Mouse (Mus musculus): ENCODE data around the gene Armh3.

Armh3 gene

DNA sequence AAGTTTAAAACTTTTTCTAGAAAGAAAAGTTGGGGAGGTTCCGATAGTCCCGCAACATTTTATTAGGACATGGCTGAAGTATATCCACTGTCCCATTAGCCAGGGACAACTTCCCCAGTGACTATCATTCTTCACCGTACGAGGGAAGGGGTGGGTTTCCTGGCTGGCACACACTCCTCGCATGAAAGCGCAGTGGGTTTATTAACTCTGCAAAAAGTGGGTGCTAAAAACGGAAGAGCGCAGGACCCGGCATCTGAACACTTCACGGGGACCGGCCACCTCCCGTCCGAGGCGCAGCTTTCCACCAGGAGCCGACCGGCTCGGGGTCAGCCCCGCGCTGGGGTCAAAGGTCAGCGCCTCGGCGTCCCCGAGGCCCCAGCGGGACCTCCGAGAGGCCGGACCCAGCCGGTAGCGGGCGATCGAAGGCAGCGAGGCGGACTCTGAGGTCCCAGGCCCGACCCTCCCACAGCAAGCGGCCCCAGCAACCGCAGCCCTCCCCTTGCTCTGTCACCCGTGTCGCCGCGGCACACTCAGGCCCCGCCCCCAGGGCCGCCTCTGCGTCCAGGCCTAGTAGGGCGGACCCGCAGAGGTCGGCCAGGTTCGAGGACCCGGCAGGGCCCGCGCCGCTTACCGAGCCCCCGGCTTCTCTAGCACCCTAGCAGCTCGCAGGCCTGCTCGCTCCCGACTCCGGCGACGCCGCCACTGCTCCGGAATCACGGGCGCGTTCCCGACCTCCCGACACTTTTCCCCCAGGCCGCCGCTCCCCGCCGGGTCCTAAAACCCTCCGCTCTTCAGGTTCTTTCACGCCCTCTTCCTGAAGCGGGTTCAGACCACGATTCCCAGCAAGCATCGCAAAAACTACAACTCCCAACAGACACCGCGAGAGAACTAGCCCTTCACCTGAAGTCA lies at the start of gene Armh3:
TSS of gene Armh3 (minus strand) at position 704 of the 909 bp plus-strand sequence.
- DNase-seq (ENCODE audit: low spot score) = peak; percentile 84

DNA sequence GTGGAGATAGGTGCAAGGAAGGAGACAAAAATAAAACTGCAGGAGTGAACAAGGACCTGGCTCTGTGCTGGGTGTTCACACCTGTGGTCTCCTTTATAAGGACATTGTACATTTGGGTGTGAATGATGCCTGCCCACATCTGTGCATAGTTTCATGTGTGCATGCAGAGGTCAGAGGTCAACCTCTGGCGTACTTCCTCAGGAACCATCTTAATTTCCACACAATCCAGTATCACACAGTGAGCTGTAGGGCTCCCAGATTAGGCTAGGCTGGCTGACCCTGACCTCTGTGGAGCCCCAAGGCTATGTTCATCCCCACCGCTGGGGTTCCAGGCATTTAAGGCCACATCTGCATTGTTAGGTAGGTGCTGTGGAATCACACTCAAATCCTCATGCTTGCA lies 49.1 kb upstream of the Armh3 start:
- no peak for DNase-seq (ENCODE audit: low spot score)

DNA sequence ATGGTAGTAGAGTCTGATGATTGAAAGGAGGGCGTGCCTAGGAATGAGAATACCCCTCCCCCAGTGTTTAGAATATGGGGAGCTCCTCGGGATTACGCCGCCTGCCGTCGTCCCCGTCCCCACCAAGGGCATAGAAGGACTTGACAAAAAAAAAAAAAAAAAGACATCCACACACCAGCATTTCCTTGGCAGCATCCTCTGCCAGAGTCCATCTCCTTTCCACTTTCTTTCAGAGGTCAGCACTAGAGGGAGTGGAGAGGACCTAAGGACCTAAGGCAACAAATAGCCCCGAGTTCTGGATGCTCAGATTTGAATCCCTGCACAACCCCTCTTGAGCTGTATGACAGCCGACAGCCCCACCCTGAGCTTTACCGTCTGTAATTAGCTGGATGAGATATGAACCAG lies 48.3 kb upstream of the Armh3 start:
- no peak for DNase-seq (ENCODE audit: low spot score)

DNA sequence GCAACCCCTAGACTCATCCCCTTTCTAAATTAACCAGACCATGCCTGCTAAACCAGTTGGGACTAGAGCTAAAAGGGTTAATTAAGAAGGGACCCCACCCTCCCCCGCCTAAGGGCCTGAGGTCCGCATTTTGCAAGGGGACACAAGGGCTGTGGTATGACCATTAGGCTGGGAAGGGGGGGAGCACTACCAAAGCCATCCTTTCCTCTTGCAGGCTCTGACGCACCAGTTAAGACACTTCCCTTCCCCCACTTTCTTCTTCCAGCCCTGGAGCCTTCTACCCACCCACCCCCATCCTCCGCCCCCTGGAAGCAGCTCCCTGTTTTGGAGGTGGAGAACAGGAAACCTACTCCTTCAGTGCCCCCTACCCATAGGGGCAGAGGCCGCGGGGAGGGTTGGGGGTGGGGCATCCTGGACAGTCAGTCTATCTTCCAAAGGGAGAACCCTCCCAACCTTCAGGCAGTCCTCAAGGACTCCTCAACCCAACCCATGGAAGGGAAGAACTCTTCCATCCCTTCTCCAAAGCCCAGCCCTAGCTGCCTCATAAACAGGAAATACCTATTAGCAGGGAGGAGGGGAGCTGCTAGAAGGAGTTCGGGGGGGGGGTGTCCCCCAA lies 47.5 kb upstream of the Armh3 start:
- no peak for DNase-seq (ENCODE audit: low spot score)

DNA sequence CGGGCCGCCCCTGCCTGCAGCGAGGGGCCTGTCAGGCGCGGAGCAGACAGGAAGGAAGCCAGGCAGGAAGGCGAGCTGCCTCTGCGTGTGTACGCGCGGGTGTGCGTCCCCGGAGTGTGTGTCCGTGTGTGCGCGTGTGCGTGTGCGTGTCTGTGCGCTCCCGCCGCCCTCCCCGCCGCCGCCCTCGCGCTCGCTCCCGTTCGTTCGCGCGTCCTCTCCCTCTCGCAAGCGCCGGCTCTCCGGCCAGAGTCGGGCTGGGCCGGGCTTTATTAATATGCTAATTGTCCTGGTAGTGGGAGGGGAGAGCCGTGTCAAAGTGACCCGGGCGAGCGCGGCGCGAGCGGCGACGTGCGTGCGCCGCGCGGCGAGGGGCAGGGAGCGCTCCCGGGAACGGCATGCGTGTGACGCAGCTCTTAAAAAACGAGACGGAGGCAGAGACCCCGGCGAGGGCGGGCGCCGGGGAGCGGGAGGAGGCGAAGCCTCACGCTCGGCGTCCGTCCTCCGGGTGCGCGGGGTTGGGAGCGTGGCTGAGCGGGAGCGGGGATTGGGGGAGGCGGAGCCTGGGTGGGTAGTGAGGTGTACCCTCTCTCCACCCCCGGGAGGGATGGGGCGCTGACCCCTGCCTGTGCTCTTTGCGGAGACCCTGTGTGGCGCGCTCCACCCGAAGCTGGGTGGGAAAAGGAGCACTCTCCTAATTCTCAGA lies 46.9 kb upstream of the Armh3 start, which contains the start of gene Ldb1:
TSS of gene Ldb1 (minus strand) at position 222 of the 703 bp plus-strand sequence.
- peak; percentile 74 for DNase-seq (ENCODE audit: low spot score)

DNA sequence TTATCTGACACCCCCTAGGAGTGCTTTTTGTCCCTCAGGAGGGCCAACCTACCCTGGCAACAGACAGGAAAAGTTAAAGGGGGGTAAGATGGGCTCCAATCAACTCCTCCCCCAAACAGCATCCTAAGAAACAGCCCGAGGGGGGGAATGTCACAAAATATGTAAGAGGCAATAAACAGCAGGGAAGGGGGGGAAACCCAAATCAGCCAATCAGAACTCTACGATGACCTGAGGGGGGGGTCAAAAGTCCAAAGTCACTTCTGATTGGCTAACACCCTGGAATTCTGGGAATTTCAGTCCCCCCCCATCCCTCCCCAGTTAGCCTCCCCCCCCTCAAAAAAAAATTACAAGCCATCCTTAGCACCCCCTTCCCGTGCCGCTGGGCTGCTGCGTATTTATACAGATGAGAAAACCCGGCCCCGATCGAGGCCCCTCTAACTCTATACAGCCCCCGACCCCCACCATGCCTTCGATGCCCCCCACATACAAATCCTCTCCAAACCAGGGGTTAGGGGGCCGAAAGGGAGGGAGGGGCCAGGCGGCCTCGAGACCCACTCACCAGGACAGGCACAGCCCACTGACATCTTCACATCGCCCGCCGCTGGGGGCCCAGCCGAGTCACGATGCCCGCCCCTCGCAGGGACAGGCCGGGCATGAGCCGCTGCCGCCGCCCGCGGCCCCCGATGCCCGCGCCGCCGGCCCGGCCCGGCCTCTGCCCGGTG lies 46.1 kb upstream of the Armh3 start, which contains the start of gene Pprc1:
TSS of gene Pprc1 (plus strand) at position 616 of the 722 bp plus-strand sequence.
- DNase-seq (ENCODE audit: low spot score) = no peak

DNA sequence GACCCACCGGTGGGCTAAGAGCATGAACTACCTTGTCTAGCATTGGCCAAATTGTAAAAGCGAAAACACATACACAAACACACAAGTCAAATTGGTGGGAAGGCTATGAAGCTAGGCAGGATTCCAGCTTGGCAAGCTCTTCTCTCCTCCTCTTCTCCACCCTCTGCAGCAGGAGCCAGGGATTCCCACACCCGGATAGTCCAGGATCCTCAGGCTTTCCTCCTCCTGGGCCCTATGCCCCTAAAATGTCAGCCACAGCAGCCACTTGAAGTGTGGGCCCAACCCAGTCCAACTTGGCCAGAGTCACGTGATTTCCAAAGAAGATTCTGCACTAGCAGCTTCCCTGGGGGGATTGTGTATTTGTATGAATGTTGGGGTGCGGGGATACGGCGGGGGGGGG lies 45.1 kb upstream of the Armh3 start:
- no peak for DNase-seq (ENCODE audit: low spot score)

DNA sequence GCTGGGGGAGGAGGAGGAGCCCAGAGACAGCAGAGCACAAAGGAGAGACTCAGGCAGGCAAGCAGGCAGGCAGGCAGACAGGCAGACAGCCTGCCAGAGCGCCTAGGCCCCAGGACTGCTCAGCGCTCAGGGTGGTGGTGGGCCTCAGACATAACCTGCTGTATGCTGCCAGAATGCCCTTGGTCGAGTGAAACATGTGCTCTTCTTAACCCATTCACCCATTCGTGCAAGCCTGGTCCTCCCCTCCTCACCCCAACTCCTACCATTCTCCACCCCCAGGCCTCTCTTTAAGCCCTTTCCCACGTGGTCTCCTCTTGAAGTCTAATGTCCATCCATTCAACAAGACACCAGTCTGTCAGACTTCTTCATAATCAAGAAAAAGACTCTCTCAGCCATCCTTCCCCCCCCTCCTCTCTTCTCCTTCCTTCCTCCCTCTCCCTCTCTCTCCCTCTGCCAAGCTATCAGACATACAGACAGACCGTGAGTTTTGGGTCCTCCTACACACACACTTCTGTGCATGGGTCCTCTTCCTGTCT lies 44.3 kb upstream of the Armh3 start:
- DNase-seq (ENCODE audit: low spot score) = no peak

DNA sequence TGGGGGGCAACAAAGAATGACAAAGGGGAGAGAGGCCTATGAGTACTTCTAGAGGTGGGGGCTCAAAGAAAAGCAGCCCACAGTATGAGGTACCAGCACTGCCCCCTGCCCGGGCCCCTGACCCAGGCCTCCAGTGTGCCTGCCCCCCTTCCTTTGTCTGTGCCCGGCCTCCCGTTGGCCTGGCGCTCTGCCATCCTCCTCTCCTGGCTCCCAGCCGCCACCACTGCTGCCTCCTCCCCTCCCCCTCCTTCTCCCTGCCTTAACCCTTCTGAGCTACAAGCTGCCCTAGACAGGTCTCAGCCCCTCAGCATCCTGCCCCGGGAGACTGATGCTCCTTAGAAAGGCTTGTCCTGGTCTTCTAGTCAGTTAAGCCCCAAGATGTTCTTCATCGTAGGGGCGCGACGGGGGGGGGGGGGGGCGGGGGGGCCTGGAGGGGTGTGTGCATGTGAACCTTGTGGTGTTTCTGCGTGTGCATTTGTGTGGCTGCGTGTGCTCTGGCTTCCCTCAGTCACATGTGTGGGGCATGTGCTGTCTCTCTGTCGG lies 43.7 kb upstream of the Armh3 start:
- no peak for DNase-seq (ENCODE audit: low spot score)

DNA sequence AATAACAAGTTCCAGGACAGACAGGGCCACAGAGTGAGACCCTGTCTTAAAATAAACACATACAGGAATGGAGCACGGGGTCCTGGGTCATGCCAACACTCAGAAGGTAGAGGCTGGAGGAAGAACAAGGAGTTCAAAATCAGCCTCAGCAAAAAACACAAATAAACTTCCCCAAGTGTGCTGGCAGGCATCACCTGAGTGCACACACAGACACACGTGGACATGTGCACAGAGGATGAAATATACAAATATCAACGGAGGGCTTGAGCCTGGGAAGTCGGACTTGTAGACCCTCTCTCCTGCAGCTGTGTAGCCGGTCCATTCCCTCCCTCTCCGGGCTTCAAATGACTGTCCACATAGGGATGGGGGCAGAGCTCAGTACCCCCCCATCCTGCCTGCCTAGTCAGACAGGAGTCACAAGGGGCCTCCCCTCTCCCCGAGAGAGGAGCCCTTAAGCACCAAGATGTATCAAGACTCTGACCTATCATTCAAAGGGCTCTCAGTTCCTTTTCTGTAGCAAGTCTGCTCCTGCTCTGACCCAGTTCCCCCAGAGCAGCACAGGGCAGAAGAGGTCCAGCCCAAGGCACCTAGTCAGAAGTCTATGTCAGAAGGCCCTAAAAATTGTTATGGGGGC lies 43.1 kb upstream of the Armh3 start:
- DNase-seq (ENCODE audit: low spot score) = no peak

DNA sequence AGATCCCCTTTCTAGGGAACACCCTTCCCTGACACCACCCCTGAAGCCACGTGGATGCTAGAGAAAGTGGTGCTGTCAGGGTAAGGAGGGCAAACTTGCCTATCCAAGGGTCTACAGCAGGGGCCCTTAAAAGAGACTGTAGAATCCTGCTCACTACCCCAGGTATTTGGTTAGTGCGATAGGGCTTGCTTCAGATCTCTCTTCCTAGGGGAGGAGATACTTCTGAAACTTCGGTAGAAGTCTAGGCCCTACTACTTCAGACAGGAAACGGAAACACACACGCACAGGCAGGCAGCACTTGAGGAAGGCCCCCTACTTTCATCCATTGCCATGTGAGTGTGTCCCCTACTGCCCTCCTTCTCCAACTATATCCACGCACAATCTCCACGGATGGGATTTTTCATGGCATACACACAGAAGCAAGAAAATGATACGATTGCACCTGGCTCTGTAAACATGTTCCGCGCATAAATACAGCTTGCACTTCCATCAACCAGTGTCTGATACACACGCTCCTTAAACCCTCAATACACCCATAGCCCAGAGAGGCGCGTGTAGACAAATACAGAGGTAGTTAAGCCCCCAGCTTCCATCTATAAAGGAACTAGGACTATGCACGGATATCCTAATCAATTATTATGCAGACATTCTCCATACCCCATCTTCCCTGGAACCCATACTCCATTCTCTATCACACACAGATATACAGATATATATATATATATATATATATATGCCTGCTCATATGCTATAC lies 42.0 kb upstream of the Armh3 start:
- no peak for DNase-seq (ENCODE audit: low spot score)

DNA sequence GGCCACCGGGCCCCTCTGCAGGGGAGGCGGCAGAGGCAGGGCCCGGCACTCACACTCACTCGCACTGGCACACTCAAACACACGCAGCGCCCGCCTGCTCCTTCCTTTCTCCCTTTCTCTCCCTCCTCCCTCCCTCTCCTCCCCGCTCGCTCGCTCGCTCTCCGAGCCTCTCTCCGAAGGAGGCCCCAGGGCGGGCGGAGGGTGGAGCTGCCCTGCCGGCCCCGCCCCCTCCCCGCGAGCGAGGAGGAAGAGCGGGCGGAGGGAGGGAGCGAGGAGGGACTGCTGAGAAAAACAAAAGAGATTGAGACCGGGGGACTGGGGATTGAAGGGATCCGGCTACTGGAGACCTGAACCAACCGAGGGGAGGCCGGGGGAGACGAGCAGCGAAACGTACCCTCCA lies 41.2 kb upstream of the Armh3 start:
- DNase-seq (ENCODE audit: low spot score) = no peak

DNA sequence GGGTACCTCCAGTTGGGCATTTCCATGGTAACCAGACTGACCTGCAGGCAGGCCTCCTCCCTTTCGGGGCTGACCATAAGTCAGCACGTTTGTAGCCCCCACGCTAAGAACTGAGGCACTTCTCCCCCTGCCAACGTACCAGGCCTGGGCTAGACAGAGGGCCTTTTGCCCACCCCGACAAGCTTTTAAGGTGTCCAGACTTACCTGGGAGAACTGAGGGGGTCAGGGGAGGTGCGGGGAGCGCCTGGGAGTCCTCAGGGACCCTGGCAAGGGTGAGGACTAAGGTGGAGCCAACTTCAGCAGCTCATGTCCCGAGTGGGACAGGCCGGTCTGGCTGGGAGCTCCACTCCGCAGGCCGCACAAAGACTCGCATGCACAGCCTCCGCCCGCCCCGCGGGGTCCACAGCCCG lies 40.6 kb upstream of the Armh3 start:
- DNase-seq (ENCODE audit: low spot score) = no peak

DNA sequence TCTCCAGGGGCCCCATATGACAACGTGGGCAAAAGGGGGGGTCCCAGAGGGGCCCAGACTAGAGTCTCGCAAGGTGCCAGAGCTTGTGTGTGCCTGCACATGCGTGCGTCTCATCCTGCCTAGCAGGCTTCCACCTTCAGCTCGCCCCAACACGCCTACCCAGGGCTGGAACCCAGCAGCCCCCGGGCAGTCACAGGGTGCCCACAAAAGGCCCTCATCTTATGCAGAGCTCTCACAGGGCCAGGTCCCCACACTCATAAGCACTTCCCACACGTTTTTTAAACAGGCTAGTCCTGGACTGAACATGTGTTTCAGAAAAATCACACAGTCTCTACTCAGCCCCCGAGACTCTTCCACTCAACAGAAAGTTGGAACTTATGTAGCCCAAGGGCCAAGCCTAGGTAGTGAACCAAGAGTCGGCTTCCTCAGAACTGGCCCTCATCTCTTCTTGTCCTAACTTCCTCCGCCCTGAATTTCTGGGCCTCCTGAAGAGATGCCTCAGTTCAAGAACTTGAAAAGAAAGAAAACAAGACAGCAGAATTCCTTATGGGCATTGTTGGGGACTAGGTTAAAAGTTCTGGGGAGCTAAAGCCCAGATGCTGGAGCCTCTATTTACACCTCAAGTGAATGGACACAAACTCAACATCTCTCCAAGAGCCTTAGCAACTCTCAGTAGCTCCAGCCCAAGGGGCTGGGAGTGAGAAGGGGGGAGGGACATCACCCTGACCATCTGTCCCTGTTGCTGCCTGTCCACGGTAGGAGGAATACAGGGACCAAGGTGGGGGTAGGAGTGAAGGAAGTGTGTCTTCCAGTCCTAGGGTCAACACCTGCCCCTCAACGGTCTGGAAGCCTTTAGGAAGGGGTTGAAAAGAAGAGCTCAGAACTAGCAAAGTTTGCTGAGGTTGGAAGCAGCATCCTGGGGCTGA lies 39.9 kb upstream of the Armh3 start:
- no peak for DNase-seq (ENCODE audit: low spot score)

DNA sequence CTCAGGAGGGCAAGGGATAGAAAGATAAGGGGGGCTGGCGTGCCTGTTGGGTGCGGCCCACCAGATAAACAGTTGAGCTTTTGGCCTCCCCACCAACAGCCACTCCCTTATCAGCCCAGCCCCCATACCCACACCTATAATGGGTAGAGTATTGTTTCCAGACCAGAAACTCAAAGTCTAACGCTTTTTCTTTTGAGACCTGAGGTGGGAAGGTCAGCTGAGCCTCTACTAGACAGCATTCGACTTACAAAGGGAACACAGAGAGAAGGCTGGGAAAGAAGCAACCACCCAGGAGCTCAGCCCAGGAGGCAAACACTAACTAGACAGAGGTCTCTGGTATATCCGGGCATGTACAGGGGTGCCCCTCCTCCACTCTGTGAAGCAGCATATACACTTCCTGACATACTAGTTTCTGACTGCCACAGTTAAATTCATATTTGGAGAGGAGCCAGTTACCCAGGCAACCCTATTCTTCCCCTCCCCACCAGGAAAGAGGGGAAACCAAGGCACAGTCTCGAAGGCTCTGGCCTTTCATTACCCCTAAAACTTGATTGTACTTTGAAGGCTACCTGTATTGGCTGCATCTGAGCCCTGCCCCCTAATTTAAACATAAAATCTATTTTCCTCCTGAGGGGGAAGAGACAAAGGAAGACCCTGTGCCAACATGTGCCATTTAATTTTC lies 39.1 kb upstream of the Armh3 start:
- DNase-seq (ENCODE audit: low spot score) = no peak

DNA sequence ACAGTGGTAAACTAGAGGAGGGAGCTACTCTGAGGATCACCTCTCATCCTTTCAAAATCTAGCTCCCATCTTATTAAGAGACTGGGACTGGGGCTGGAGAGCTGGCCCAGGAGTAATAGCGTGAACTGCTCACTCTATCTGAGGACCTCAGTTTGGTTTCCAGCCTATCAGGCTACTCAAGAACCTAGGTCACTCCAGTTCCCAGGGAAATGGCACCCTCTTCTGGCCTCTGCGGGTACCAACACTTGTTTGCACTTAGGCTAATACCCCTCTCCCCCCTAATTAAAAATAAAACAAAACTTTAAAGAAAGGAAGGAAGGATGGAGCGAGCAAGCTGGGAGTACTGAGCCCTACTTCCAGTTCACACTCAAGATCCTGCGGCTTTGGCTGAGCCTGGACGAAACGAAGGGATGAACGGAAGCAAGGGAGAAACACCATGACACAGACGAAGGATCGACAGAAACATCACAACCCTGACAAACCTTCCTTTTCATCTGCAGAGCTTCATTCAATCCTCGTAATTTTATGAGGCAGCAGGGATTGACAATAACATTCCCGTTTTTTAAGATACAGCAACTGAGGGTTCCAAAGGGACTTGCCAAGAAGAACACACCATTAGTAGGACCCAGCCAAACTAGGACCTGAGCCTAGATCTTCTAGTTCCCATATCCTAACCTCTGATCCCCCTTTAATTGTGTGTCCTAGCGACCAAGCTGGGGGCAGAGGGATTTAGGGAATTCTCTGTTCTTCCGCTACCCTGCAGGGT lies 38.4 kb upstream of the Armh3 start:
- DNase-seq (ENCODE audit: low spot score) = no peak

DNA sequence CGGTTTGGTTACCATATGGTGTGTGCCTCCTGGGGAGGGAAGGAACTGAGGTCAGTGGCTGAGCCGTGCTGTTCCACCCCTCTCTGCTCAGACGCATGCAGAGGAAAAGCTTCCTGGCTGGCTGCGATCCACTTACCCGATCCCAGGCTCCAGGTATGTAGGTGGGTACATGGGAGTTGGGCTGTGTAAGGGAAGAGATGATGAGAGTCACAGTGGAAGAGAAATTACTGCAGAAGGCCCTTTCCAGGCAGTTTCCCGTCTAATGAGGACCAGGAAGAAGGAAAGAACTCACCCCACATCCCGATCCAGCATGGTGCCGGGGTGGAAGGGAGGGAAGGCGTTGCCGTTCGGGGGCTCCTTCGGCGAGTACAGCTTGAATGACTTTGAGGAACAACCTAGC lies 37.7 kb upstream of the Armh3 start:
- no peak for DNase-seq (ENCODE audit: low spot score)

DNA sequence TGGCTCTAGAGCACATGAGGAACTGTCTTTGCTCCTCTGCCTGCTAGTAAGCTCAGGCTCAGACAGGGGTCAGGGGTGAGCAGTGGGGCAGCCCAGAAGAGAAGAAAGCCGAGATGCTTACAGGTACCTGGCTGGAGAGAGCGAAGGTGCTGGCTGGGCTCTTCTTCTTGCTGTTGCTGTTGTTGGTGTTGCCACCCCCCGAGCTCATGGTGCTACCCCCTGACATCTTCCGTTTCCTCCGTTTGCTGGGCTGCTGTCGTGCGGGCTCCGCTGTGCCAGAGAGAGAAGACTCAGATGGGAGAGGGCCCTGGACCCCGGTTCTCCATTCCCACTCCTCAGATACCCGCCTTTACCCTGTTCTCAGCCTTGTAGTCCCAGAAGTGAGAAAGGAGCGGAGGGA lies 35.6 kb upstream of the Armh3 start:
- DNase-seq (ENCODE audit: low spot score) = no peak

Measured in layer of hippocampus, adult 9-10 months (tissue).